Comparison of ENCODE assay signal across 10 mouse cellular contexts in the genomic region with DNA sequence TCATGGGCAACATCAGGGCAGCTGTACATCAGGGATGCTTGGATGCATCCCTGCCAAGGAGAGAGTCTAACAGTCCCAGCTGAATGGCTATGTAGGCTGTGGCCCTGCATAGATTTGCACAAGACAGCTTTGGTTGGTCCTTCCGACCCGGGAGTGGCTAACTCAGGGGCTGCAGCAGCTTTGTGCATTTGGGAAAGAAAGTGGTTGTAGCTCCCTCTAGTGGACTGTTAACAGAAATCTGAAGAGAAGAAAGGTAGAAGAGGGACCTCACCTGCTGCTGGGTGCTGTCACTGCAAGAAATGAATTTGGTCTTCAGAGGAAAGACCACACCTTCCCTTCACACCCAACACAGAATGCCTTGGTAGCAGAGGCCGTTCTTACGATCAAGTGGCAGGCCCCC. TPM values are rescaled to one million over a fixed set of nuclear protein-coding genes. Genes with fewer than 3 reads are reported as not detected.
A peak's percentile ranks its signal among the peaks of the same experiment; 100 is the strongest.
DNase-seq lines count a peak whose midpoint lies in the region; ATAC-seq and TF ChIP-seq lines count a peak whose summit lies in the region.
"Had no signal": no experiment of that assay in that cellular context is flagged by ENCODE, and none has a peak within 500 bp of the region (broad histone marks: within the 10 kb centered on the region; RNA-seq: fewer than 3 reads in every experiment).

No protein-coding gene starts in this region.

- no peaks in the 10 kb centered on the region for H3K36me3 ChIP-seq in ES-Bruce4 (ENCODE audit: control insufficient read depth, insufficient read depth, low read length, poor library complexity, severe bottlenecking)
- peaks cover 11% of the 10 kb centered on the region for H3K36me3 ChIP-seq in hindbrain, postnatal 0 days (ENCODE audit: insufficient read depth, low read length)
- H3K36me3 ChIP-seq: embryonic facial prominence, embryonic 13.5 days had no signal

- peak; percentile 17 for DNase-seq in kidney, adult 9 months
- DNase-seq in kidney, adult 8-10 months: no peak
- peak; percentile 2 for DNase-seq in c-Kit-positive CD71-positive TER-119-negative erythroid progenitor cells, embryonic 14.5 days (ENCODE audit: low read depth)
- DNase-seq in hindbrain, postnatal 0 days (ENCODE audit: low spot score): peak; percentile 83
- DNase-seq in adrenal gland, adult 8-10 months: no peak
- DNase-seq in left cerebral cortex, adult 18-20 months (ENCODE audit: low spot score in 2 of 2): no peak
- DNase-seq in thymus, postnatal 36 days: no peak

- H3K27ac ChIP-seq in ES-Bruce4 (ENCODE audit: insufficient read depth, low read length): no peak overlapping the region
- no peak overlapping the region for H3K27ac ChIP-seq in hindbrain, postnatal 0 days
- H3K27ac ChIP-seq: embryonic facial prominence, embryonic 13.5 days; limb, embryonic 12.5 days had no signal

- no peak overlapping the region for H3K4me3 ChIP-seq in ES-Bruce4 (ENCODE audit: low read depth, low read length)
- H3K4me3 ChIP-seq in hindbrain, postnatal 0 days (ENCODE audit: low read length): no peak overlapping the region
- H3K4me3 ChIP-seq: embryonic facial prominence, embryonic 13.5 days; limb, embryonic 12.5 days had no signal

- WGBS in hindbrain, postnatal 0 days: 31% methylated on average over 4 of the region's 4 CpGs

- TF ChIP-seq EP300 in ES-Bruce4 (IDR thresholded peaks at IDR 0.05; ENCODE audit: insufficient read depth, low read depth, low read length): no peak

- ATAC-seq in hindbrain, postnatal 0 days: 0 out of 2 replicates have a peak, but pooled peaks have one; percentile 22

- H3K4me2 ChIP-seq in hindbrain, postnatal 0 days (ENCODE audit: low read depth, low read length): no peak overlapping the region
- H3K4me2 ChIP-seq: embryonic facial prominence, embryonic 13.5 days; limb, embryonic 12.5 days had no signal

- no peak for TF ChIP-seq POLR2A in ES-Bruce4 (IDR thresholded peaks at IDR 0.05; ENCODE audit: insufficient read depth, low read length)

- H3K9me3 ChIP-seq in ES-Bruce4 (replicated peaks; ENCODE audit: control insufficient read depth, insufficient read depth, low read length, poor library complexity, severe bottlenecking): no peaks in the 10 kb centered on the region
- no peaks in the 10 kb centered on the region for H3K9me3 ChIP-seq in hindbrain, postnatal 0 days (ENCODE audit: low read length)
- H3K9me3 ChIP-seq: embryonic facial prominence, embryonic 13.5 days; limb, embryonic 12.5 days had no signal

- no peaks in the 10 kb centered on the region for H3K27me3 ChIP-seq in ES-Bruce4 (ENCODE audit: control insufficient read depth, insufficient read depth, low read length, poor library complexity, severe bottlenecking)
- H3K27me3 ChIP-seq in hindbrain, postnatal 0 days (ENCODE audit: insufficient read depth, low read length): no peaks in the 10 kb centered on the region

- H3K9ac ChIP-seq in ES-Bruce4 (ENCODE audit: low read depth, poor library complexity, severe bottlenecking): no peak overlapping the region
- no peak overlapping the region for H3K9ac ChIP-seq in hindbrain, postnatal 0 days (replicated peaks; ENCODE audit: low read length)
- H3K9ac ChIP-seq: embryonic facial prominence, embryonic 13.5 days; limb, embryonic 12.5 days had no signal

- TF ChIP-seq CTCF in ES-Bruce4 (IDR thresholded peaks at IDR 0.05; ENCODE audit: low read depth, low read length): peak; percentile 33
- peak; percentile 75 for TF ChIP-seq CTCF in hindbrain, postnatal 0 days (IDR thresholded peaks at IDR 0.05; ENCODE audit: low read depth)

- H3K4me1 ChIP-seq in ES-Bruce4 (ENCODE audit: control insufficient read depth, insufficient read depth, low read length): no peaks in the 10 kb centered on the region
- peaks cover 3% of the 10 kb centered on the region; the same call in 1 of the 2 replicates for H3K4me1 ChIP-seq in hindbrain, postnatal 0 days (ENCODE audit: insufficient read depth, low read length)

RNA-seq across cellular contexts. Expression of gene Kcna6, which starts 36.0 kb away (rescaled TPM):
- 0.58 and 1.5 TPM in 2 replicates for polyA plus RNA-seq in ES-Bruce4 (2011; ENCODE audit: insufficient read depth, insufficient read length, low read depth, missing spikeins)
- total RNA-seq in hindbrain, postnatal 0 days (2014; rRNA removed): 66.4 and 67.5 TPM in 2 replicates
- 23.6 TPM in 2 replicates for polyA plus RNA-seq in hindbrain, postnatal 0 days (2015; fragmentation: Nextera tagmentation; extraction: Ambion mirVana)
- total RNA-seq in adrenal gland, adult 8-10 months (2022): 1 to 10 TPM in 2 of 4 experiments, under 1 TPM in 2; 0.59 to 1.9 (median 1.3) TPM
- total RNA-seq in left cerebral cortex, adult 18-20 months (2021): 10 to 100 TPM; 63.3 to 65.8 TPM

RNA-seq across cellular contexts. Expression of gene Kcna1, which starts 58.2 kb away (rescaled TPM):
- 0.19 TPM in 1 of 2 replicates, not detected in the other for polyA plus RNA-seq in ES-Bruce4 (2011; ENCODE audit: insufficient read depth, insufficient read length, low read depth, missing spikeins)
- total RNA-seq in hindbrain, postnatal 0 days (2014; rRNA removed): 8.9 and 9.4 TPM in 2 replicates
- polyA plus RNA-seq in hindbrain, postnatal 0 days (2015; fragmentation: Nextera tagmentation; extraction: Ambion mirVana): 7.2 and 7.9 TPM in 2 replicates
- total RNA-seq in adrenal gland, adult 8-10 months (2022): 1 to 10 TPM in 2 of 4 experiments, under 1 TPM in 2; 0.80 to 1.2 (median 0.97) TPM
- total RNA-seq in left cerebral cortex, adult 18-20 months (2021): 100 to 1,000 TPM; 107 to 124 TPM

Comparison
In these comparisons a context has a peak if more than half of its experiments do, and no peak if none do; other contexts are left out.
1. DNase-seq: peak in kidney, adult 9 months (single experiment), c-Kit-positive CD71-positive TER-119-negative erythroid progenitor cells, embryonic 14.5 days (single experiment) and hindbrain, postnatal 0 days (single experiment); none in kidney, adult 8-10 months (0 of 2), adrenal gland, adult 8-10 months (single experiment), left cerebral cortex, adult 18-20 months (0 of 2) and thymus, postnatal 36 days (0 of 2).
2. RNA of gene Kcna6, which starts 36.0 kb away (total RNA-seq): 66.4 to 67.5 TPM in hindbrain, postnatal 0 days and 63.3 to 65.8 TPM in left cerebral cortex, adult 18-20 months; 0.59 to 1.9 TPM in adrenal gland, adult 8-10 months; every median in the first group is over 10 times any median in the second.
3. RNA of gene Kcna1, which starts 58.2 kb away (total RNA-seq): 107 to 124 TPM in left cerebral cortex, adult 18-20 months; 8.9 to 9.4 TPM in hindbrain, postnatal 0 days and 0.80 to 1.2 TPM in adrenal gland, adult 8-10 months; every median in the first group is over 10 times any median in the second.